Mouse (Mus musculus): Measurements from ENCODE around the gene Prtn3.

Prtn3 gene

GRCm38 (mm10) chr10:79874290-79874862, at the start of gene Prtn3, which contains the start of gene Plppr3:
Gene Prtn3 (plus strand): TSS chr10:79874476.
Gene Plppr3 (minus strand): TSS chr10:79874634.
- in situ Hi-C loops (cut with MboI; ENCODE audit: low sequenced_read_pairs) = no loop called here

- in situ Hi-C loops (cut with MboI; ENCODE audit: low sequenced_read_pairs) = no loop called here
These were observed 42.7 kb upstream of the Prtn3 start for GRCm38 (mm10) chr10:79831583-79831982.

- in situ Hi-C loops (cut with MboI; ENCODE audit: low sequenced_read_pairs) = no loop called here
These were observed 42.1 kb upstream of the Prtn3 start for GRCm38 (mm10) chr10:79832026-79832785.

GRCm38 (mm10) chr10:79832786-79833181, 41.5 kb upstream of the Prtn3 start:
- in situ Hi-C loops (cut with MboI; ENCODE audit: low sequenced_read_pairs) = no loop called here

- in situ Hi-C loops (cut with MboI; ENCODE audit: low sequenced_read_pairs) = no loop called here
These were observed 39.4 kb upstream of the Prtn3 start for GRCm38 (mm10) chr10:79834769-79835398.

- in situ Hi-C loops (cut with MboI; ENCODE audit: low sequenced_read_pairs) = no loop called here
These were observed 37.4 kb upstream of the Prtn3 start for GRCm38 (mm10) chr10:79836918-79837317.

- in situ Hi-C loops (cut with MboI; ENCODE audit: low sequenced_read_pairs) = no loop called here
These were observed 36.1 kb upstream of the Prtn3 start for GRCm38 (mm10) chr10:79838151-79838550.

GRCm38 (mm10) chr10:79840091-79840490, 34.2 kb upstream of the Prtn3 start:
- in situ Hi-C loops (cut with MboI; ENCODE audit: low sequenced_read_pairs) = no loop called here

GRCm38 (mm10) chr10:79840644-79841551, 33.4 kb upstream of the Prtn3 start:
- in situ Hi-C loops (cut with MboI; ENCODE audit: low sequenced_read_pairs) = no loop called here

- in situ Hi-C loops (cut with MboI; ENCODE audit: low sequenced_read_pairs) = no loop called here
These were observed 32.0 kb upstream of the Prtn3 start for GRCm38 (mm10) chr10:79842322-79842721.

GRCm38 (mm10) chr10:79843476-79843875, 30.8 kb upstream of the Prtn3 start:
- in situ Hi-C loops (cut with MboI; ENCODE audit: low sequenced_read_pairs) = no loop called here

GRCm38 (mm10) chr10:79846553-79846952, 27.7 kb upstream of the Prtn3 start:
- in situ Hi-C loops (cut with MboI; ENCODE audit: low sequenced_read_pairs) = no loop called here

- in situ Hi-C loops (cut with MboI; ENCODE audit: low sequenced_read_pairs) = no loop called here
These were observed 24.2 kb upstream of the Prtn3 start for GRCm38 (mm10) chr10:79849941-79850628.

- in situ Hi-C loops (cut with MboI; ENCODE audit: low sequenced_read_pairs) = no loop called here
These were observed 22.6 kb upstream of the Prtn3 start for GRCm38 (mm10) chr10:79851653-79852052.

- in situ Hi-C loops (cut with MboI; ENCODE audit: low sequenced_read_pairs) = no loop called here
These were observed 22.0 kb upstream of the Prtn3 start for GRCm38 (mm10) chr10:79852107-79852789.

GRCm38 (mm10) chr10:79852827-79853226, 21.4 kb upstream of the Prtn3 start:
- in situ Hi-C loops (cut with MboI; ENCODE audit: low sequenced_read_pairs) = no loop called here

GRCm38 (mm10) chr10:79853392-79853791, 20.9 kb upstream of the Prtn3 start:
- in situ Hi-C loops (cut with MboI; ENCODE audit: low sequenced_read_pairs) = no loop called here

GRCm38 (mm10) chr10:79853860-79854795, 20.1 kb upstream of the Prtn3 start, which contains the start of gene Ptbp1:
Gene Ptbp1 (plus strand): TSS chr10:79854427.
- in situ Hi-C loops (cut with MboI; ENCODE audit: low sequenced_read_pairs) = no loop called here
